Mouse (Mus musculus): ENCODE results near the gene Shisa5. TPM values are rescaled to one million over a fixed set of nuclear protein-coding genes. Genes with fewer than 3 reads are reported as not detected.

The Shisa5 gene
- polyA plus RNA-seq, 1 experiment from 2014 or later, result 64.6 TPM

DNA sequence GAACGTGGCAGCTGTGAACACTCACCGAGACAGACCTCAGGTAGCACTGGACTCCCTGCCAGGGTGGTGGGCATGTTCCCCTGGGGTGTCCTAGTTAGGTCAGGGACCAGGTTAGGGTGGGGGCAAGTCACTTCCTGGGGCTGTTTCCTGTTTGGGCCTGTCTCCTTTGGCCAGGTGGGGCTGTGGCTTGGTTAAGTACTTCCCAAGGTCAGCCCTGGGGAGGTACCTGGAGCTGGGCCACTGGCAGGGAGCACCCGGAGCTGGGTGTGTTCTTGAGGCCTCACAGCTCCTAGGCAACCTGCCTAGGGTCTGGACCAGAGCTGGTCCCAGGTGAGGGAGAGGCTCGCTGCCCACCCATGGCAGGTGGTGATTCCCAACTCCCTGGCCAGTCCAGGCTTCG is 9.4 kb upstream of the Shisa5 start:
- H3K4me3 ChIP-seq, result no peak overlapping the region
- no peak overlapping the region for H3K4me2 ChIP-seq
- 87% methylated on average over 5 of the region's 5 CpGs for WGBS
- no peak overlapping the region for H3K9ac ChIP-seq
- H3K9me3 ChIP-seq, result no peaks in the 10 kb centered on the region
- ATAC-seq (ENCODE audit: low FRiP score), result no peak
- no peak overlapping the region for H3K27ac ChIP-seq
- H3K4me1 ChIP-seq (replicated peaks), result no peaks in the 10 kb centered on the region
- peaks cover 57% of the 10 kb centered on the region for H3K36me3 ChIP-seq
- H3K27me3 ChIP-seq, result no peaks in the 10 kb centered on the region

DNA sequence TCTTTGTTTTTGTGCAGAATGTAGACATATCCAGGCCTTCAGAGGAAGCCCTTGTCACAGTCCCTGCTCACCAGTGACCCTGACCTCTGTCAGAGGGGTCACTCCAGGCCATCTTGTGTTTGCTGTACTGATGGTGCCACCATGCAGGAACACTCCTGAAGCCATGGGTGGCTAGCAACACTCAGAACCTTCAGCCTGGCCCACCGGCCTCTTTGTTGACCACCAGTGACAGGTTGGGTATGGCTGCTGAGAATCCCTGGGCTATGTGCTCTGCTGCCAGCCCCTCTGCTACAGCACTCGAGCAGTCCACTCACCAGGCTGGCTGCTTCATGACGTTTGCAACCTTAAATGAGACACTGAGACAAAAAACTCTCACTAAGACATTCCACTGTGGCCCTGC is 8.1 kb upstream of the Shisa5 start:
- no peaks in the 10 kb centered on the region for H3K9me3 ChIP-seq
- H3K27ac ChIP-seq, result no peak overlapping the region
- ATAC-seq (ENCODE audit: low FRiP score), result no peak
- no peak overlapping the region for H3K4me2 ChIP-seq
- H3K9ac ChIP-seq, result no peak overlapping the region
- peaks cover 51% of the 10 kb centered on the region for H3K36me3 ChIP-seq
- H3K4me3 ChIP-seq, result no peak overlapping the region
- no peaks in the 10 kb centered on the region for H3K4me1 ChIP-seq (replicated peaks)
- 82% methylated on average over 3 of the region's 3 CpGs for WGBS
- H3K27me3 ChIP-seq, result no peaks in the 10 kb centered on the region

DNA sequence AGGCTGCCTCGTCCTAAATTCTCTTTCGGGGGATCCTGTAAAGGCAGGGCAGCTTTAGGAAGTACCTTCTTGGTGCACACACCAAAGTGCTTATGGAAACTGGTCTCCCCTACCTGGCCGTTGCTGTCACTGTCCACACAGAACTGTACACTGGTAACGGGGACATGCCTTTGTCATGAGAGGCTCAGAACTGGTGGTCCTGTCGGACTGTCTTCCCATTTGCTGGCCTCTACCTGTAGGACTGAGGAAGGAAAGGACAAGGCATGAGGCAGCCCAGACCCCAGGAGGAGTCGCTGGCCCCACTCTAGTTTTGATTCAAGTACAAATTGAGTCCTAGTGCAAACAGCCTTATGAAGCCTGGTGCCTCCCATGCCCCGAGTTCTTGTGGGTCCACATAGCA is 7.4 kb upstream of the Shisa5 start:
- no peak overlapping the region for H3K4me3 ChIP-seq

DNA sequence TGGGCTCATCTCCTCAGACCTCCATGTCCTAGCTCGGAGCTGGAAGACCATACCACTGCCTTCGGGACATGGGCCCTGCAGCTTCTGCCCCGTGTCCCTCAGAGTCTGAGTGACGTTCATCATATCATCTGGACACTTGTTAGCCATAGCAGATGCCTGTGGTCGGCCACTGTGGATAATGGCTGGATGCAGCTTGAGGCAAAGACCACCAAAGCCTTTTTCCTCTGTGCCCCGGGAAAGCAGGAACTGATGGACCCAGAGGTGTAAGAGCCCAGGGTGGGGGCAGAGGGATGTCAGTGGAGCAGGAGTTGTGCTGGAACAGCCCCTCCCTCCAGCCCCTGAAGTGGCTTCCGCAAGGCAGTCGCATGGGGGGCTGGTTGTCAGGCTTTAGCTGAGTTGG is 6.7 kb upstream of the Shisa5 start:
- no peak overlapping the region for H3K4me2 ChIP-seq
- no peak overlapping the region for H3K27ac ChIP-seq
- H3K27me3 ChIP-seq, result no peaks in the 10 kb centered on the region
- H3K4me1 ChIP-seq (replicated peaks), result no peaks in the 10 kb centered on the region
- H3K9me3 ChIP-seq, result no peaks in the 10 kb centered on the region
- no peak for ATAC-seq (ENCODE audit: low FRiP score)
- H3K36me3 ChIP-seq, result peaks cover 41% of the 10 kb centered on the region
- H3K9ac ChIP-seq, result no peak overlapping the region
- H3K4me3 ChIP-seq, result no peak overlapping the region
- 85% methylated on average over 8 of the region's 8 CpGs for WGBS

More for the DNA sequence above, 7.4 kb upstream of the Shisa5 start:
- Histone ChIP-seq H3K36me3 (peaks cover 45% of the 10 kb centered on the region), H3K4me1 (replicated peaks) (no peaks in the 10 kb centered on the region), H3K9ac (no peak overlapping the region), H3K9me3 (no peaks in the 10 kb centered on the region), H3K27me3 (no peaks in the 10 kb centered on the region), H3K4me2 (no peak overlapping the region), H3K27ac (no peak overlapping the region)
- no peak for ATAC-seq (ENCODE audit: low FRiP score)
- 93% methylated on average over 7 of the region's 7 CpGs for WGBS

DNA sequence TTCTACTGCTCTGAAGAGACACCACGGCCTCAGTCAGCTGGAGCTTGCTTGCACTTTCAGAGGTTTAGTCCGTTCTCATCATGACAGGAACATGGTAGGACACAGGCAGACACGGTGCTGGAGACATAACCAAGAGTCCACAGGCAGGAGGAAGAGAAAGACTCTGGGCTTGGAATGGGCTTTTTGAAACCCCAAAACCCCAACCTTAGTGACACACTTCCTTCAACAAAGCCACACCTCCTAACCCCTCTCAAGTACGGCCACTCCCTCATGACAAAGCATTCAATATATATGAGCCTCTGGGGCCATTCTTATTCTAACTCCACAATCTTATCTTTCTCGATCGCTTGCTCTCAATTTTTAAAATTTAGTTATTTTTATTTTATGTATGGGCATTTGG is 5.9 kb upstream of the Shisa5 start:
- Histone ChIP-seq H3K9ac (no peak overlapping the region), H3K36me3 (peaks cover 35% of the 10 kb centered on the region), H3K9me3 (no peaks in the 10 kb centered on the region), H3K4me1 (replicated peaks) (no peaks in the 10 kb centered on the region), H3K27ac (no peak overlapping the region), H3K4me3 (no peak overlapping the region), H3K27me3 (no peaks in the 10 kb centered on the region), H3K4me2 (no peak overlapping the region)
- WGBS, result 80% methylated on average over 6 of the region's 6 CpGs
- ATAC-seq (ENCODE audit: low FRiP score), result no peak

DNA sequence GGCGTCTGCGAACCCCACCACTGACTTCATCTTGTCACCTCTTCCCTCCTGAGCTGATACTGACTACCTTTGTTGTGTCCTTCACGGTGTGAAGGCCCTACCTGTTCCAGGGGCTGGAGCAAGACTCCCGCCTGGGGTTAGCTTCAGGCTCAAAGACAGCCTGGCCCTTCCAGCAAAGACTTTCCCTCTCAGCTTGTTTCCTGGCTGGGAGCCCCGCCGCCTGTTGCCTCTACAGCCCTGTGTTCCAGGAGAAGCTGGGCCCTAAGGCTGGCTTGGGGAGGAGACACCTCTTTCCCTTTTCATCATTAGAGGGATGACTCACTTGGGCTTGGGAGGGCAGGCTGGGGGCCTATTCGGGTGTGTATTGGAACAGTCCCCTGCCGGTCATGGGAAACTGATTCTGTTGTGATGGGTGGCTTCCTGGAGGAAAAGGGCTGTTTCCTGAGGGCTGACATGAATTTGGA is 568 bp downstream of the Shisa5 start:
- Histone ChIP-seq H3K27ac (no peak overlapping the region; the same call in 1 of the 2 replicates), H3K36me3 (no peaks in the 10 kb centered on the region)
- 25% methylated on average over 8 of the region's 8 CpGs for WGBS

DNA sequence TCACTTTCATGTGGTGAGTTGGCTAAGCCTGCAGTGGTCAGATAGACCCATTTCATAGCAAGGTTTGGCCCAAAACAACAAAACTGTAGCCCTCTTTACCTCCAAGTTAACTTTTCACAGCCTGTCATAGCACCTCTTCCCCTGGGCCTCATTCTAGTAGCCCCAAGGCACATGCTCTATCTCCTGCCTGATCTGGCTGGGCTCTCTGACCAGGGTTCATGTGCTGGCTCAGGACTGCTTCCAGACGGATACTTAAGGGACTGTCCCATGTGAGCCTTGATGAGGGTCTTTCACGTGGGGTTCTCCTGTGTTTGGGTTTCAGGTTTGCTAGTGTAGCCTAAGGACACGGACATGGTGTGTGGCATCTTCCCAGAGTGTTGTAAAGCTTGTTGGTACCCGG is 1.3 kb downstream of the Shisa5 start:
- Histone ChIP-seq H3K9ac (no peak overlapping the region), H3K4me3 (no peak overlapping the region), H3K27me3 (0 out of 2 replicates have a peak, but pooled peaks cover 5% of the 10 kb centered on the region), H3K9me3 (no peaks in the 10 kb centered on the region), H3K27ac (no peak overlapping the region), H3K36me3 (no peaks in the 10 kb centered on the region), H3K4me1 (replicated peaks) (peaks cover 20% of the 10 kb centered on the region), H3K4me2 (peak overlapping the region; percentile 88; the same call in 1 of the 2 replicates)
- WGBS, result 86% methylated on average over 4 of the region's 4 CpGs
- no peak for ATAC-seq (ENCODE audit: low FRiP score)

More for the DNA sequence above, 568 bp downstream of the Shisa5 start:
- ATAC-seq (ENCODE audit: low FRiP score), result peak; percentile 65
- no peaks in the 10 kb centered on the region for H3K9me3 ChIP-seq
- peak overlapping the region; percentile 88 for H3K4me2 ChIP-seq
- H3K4me1 ChIP-seq (replicated peaks), result peaks cover 20% of the 10 kb centered on the region
- H3K9ac ChIP-seq, result peak overlapping the region; percentile 82
- peak overlapping the region; percentile 65 for H3K4me3 ChIP-seq
- H3K27me3 ChIP-seq, result 0 out of 2 replicates have a peak, but pooled peaks cover 5% of the 10 kb centered on the region

DNA sequence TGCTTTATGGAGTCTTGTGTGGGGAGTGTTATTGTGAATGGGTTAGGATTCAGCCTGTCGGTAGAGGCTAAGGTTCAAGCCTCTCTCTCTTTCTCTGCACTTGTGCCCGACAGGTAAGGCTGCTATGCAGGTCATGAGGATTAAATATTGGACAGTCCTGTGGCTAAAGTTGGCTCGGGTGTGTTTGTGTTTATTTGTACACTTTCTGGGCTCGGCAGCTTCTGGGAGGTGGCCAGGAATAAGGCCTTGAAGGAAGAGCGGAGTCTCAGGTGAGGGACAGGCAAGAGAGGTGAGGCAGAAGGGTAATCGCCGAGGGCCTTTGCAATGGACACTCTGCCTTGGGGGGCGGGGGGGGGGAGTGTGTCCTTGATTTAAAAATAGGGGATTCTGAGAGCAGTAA is 1.9 kb downstream of the Shisa5 start:
- no peak for ATAC-seq (ENCODE audit: low FRiP score)
- no peak overlapping the region for H3K4me2 ChIP-seq
- WGBS, result 88% methylated on average over 8 of the region's 8 CpGs
- H3K4me3 ChIP-seq, result no peak overlapping the region
- H3K36me3 ChIP-seq, result no peaks in the 10 kb centered on the region
- no peak overlapping the region for H3K9ac ChIP-seq
- 0 out of 2 replicates have a peak, but pooled peaks cover 5% of the 10 kb centered on the region for H3K27me3 ChIP-seq
- H3K9me3 ChIP-seq, result no peaks in the 10 kb centered on the region
- peaks cover 20% of the 10 kb centered on the region for H3K4me1 ChIP-seq (replicated peaks)
- H3K27ac ChIP-seq, result no peak overlapping the region

DNA sequence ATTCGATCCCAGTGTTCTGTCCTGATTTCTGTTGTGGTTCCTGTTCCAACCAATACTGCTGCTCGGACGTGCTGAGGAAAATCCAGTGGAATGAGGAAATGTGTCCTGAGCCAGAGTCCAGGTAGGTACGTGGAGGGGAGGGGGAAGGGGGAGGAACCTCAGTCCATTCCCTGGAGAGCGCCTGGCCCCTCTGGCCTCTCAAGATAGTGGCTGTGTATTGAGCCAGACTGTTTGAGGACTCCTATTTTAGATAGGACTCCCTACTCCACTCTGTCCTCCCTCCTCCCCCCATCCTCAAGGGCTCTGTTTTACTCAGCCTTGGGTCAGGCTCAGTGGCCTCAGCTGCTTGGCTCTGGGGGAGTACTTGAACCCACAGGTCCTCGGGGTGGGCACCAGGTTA is 2.5 kb downstream of the Shisa5 start:
- WGBS, result 75% methylated on average over 6 of the region's 6 CpGs
- no peak for ATAC-seq (ENCODE audit: low FRiP score)

DNA sequence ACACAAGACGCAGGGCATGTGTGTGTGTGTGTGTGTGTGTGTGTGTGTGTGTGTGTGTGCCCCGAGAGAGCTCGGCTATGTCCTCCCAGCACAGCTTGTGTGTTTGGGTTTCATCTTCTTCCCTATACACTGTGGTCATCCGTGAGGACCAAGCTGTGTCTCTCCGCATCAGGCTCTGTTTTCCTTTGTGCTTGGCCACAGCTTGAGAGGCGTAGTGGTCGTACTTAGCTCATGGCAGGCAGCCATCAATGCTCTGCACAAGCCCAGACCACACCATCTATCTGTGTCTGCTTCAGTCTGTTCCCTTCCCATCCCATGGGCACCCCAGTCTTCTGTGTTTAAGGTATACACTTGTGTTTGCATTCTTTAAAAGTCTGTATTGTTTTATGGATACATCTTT is 3.0 kb downstream of the Shisa5 start:
- Histone ChIP-seq H3K9ac (no peak overlapping the region), H3K9me3 (no peaks in the 10 kb centered on the region), H3K4me3 (no peak overlapping the region), H3K4me1 (replicated peaks) (peaks cover 20% of the 10 kb centered on the region), H3K36me3 (no peaks in the 10 kb centered on the region), H3K4me2 (no peak overlapping the region), H3K27me3 (0 out of 2 replicates have a peak, but pooled peaks cover 5% of the 10 kb centered on the region), H3K27ac (no peak overlapping the region)
- ATAC-seq (ENCODE audit: low FRiP score), result no peak
- WGBS, result 73% methylated on average over 7 of the region's 7 CpGs

More for the DNA sequence above, 2.5 kb downstream of the Shisa5 start:
- no peak overlapping the region for H3K9ac ChIP-seq
- H3K27me3 ChIP-seq, result 0 out of 2 replicates have a peak, but pooled peaks cover 5% of the 10 kb centered on the region
- H3K4me1 ChIP-seq (replicated peaks), result peaks cover 20% of the 10 kb centered on the region
- no peaks in the 10 kb centered on the region for H3K9me3 ChIP-seq
- no peaks in the 10 kb centered on the region for H3K36me3 ChIP-seq
- H3K4me2 ChIP-seq, result no peak overlapping the region
- no peak overlapping the region for H3K27ac ChIP-seq
- no peak overlapping the region for H3K4me3 ChIP-seq

DNA sequence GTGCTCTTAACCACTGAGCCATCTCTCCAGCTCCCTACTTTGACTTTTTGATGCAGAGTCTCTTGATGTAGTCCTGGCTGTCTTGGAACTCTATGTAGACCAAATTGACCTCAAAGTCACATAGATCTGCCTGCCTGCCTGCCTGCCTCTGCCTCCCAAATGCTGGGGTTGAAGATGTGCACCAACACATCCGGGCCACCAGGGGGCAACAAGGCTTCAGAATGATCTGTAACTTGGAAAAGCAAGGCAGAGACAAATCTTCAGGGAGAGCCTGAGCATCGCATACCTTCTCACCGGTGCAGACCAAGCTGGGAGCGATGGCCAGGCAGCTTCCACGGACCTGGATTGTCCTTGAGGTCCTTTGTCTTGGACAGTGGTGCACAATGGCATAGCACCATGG is 7.9 kb downstream of the Shisa5 start:
- no peak overlapping the region for H3K9ac ChIP-seq

DNA sequence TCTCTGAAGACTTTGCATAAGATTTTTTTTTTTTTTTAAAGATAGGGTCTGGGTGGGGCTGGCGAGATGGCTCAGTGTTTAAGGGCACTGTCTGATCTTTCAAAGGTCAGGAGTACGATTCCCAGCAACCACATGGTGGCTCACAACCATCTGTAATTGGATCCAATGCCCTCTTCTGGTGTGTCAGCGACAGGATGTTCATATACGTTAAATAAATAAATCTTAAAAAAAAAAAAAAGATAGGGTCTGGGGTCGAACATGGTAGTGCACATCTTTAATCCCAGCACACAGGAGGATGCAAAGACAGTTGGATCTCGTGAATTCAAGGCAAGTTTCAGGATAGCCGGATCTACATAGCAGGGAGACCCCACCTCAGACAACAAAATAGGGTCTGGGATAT is 11.0 kb downstream of the Shisa5 start:
- H3K27me3 ChIP-seq, result no peaks in the 10 kb centered on the region
- peaks cover under 1% of the 10 kb centered on the region for H3K4me1 ChIP-seq (replicated peaks)
- H3K36me3 ChIP-seq, result no peaks in the 10 kb centered on the region
- H3K9ac ChIP-seq, result no peak overlapping the region
- ATAC-seq (ENCODE audit: low FRiP score), result no peak
- no peak overlapping the region for H3K27ac ChIP-seq
- no peak overlapping the region for H3K4me2 ChIP-seq
- no peak overlapping the region for H3K4me3 ChIP-seq
- H3K9me3 ChIP-seq, result no peaks in the 10 kb centered on the region
- 90% methylated on average over 7 of the region's 7 CpGs for WGBS

More for the DNA sequence above, 7.9 kb downstream of the Shisa5 start:
- Histone ChIP-seq H3K27ac (no peak overlapping the region), H3K4me3 (no peak overlapping the region), H3K9me3 (no peaks in the 10 kb centered on the region), H3K4me2 (no peak overlapping the region), H3K27me3 (no peaks in the 10 kb centered on the region), H3K36me3 (no peaks in the 10 kb centered on the region), H3K4me1 (replicated peaks) (no peaks in the 10 kb centered on the region)
- WGBS, result 34% methylated on average over 5 of the region's 5 CpGs
- no peak for ATAC-seq (ENCODE audit: low FRiP score)

DNA sequence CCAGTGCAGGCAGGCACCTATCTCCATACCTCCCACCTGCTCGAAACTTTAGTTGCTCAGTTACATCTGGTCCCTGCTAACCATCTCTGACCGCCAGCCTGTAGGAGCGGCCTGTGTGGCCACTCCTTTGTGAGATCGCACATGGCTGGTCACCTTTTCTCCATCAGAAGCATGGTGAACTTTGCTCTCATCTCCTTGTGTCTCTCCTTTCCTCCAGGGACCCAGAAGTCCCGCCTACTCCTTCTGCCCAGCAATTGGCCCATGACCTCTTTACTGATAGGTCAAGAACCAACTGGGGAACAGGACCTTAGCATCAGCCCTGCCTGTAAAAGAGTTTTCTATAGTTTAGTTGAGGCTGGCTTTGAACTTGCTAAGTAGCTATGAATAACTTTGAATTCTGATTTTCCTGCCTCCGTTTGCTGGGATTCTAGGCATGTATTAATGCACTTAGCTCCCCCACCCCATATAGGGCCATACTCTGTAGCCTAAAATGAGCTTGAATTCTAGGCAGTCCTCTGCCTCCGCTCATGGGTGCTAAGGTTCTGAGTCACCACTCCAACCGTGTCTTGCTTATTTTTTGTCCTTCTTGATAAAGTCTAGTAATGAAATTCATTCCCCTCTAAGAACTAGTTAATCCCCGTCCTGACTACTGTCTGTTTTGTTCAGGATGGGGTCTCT is 11.8 kb downstream of the Shisa5 start:
- Histone ChIP-seq H3K4me1 (replicated peaks) (peaks cover 6% of the 10 kb centered on the region), H3K9me3 (no peaks in the 10 kb centered on the region), H3K9ac (no peak overlapping the region), H3K4me2 (no peak overlapping the region), H3K27me3 (no peaks in the 10 kb centered on the region), H3K27ac (no peak overlapping the region), H3K4me3 (no peak overlapping the region), H3K36me3 (no peaks in the 10 kb centered on the region)
- 82% methylated on average over 9 of the region's 9 CpGs for WGBS
- ATAC-seq (ENCODE audit: low FRiP score), result no peak

All from hindbrain, embryonic 13.5 days (tissue).